ENCODE assay signal across 9 mouse cellular contexts in the genomic region with DNA sequence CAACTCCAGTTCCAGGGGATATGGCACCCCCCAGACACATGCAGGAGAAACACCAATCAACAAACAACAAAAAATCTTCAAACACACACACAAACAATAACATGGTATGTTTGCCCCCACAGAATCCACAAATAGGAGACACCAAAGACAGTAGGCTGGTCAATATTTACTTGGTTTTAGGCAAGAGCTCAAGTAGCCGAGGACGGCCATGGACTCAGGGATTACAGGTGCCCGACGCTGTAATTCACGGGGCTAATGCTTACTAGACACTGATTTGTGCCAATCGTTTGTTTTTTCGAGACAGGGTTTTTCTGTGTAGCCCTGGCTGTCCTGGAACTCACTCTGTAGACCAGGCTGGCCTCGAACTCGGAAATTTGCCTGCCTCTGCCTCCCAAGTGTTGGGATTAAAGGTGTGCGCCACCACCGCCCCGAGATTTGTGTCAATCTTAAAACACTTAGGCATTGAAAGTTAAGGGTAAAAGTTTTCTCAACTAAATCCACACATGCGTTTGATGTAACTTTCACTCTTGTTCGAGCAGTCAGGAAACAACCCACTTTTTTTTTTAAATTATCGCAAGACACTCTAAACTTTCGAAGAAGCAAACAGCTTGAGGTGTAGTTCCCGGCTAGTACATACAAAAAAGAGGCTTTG. TPM values are rescaled to one million over a fixed set of nuclear protein-coding genes. Genes with fewer than 3 reads are reported as not detected.
DNase-seq lines count a peak whose midpoint lies in the region; ATAC-seq lines count a peak whose summit lies in the region.
"Had no signal": no experiment of that assay in that cellular context is flagged by ENCODE, and none has a peak within 500 bp of the region (broad histone marks: within the 10 kb centered on the region; RNA-seq: fewer than 3 reads in every experiment).

No protein-coding gene starts in this region.

- ATAC-seq in liver, embryonic 12.5 days, result no peak

- H3K4me3 ChIP-seq in liver, embryonic 12.5 days, result peak overlapping the region; percentile 95

- peaks cover 47% of the 10 kb centered on the region for H3K36me3 ChIP-seq in liver, embryonic 12.5 days

- no peaks in the 10 kb centered on the region for H3K27me3 ChIP-seq in liver, embryonic 12.5 days (replicated peaks)

- peak overlapping the region; percentile 100 for H3K9ac ChIP-seq in liver, embryonic 12.5 days

- DNase-seq in cerebellum, adult 9-10 months, result peak; percentile 31
- DNase-seq in cerebellum, adult 11-12 months, result no peak
- DNase-seq in thymus, postnatal 0 days (ENCODE audit: low spot score), result peak; percentile 35
- DNase-seq in thymus, adult 18-20 months, result no peak
- no peak for DNase-seq in right cerebral cortex, postnatal 25 days
- no peak for DNase-seq in retina, postnatal 1 day
- no peak for DNase-seq in kidney, postnatal 36 days
- DNase-seq: right cerebral cortex, postnatal 4 days had no signal

- WGBS in liver, embryonic 12.5 days (ENCODE audit: insufficient replicate concordance), result 11% methylated on average over 17 of the region's 17 CpGs

- peak overlapping the region; percentile 89 for H3K4me2 ChIP-seq in liver, embryonic 12.5 days

- H3K9me3 ChIP-seq in liver, embryonic 12.5 days (replicated peaks), result no peaks in the 10 kb centered on the region

- peaks cover 63% of the 10 kb centered on the region for H3K4me1 ChIP-seq in liver, embryonic 12.5 days

- peak overlapping the region; percentile 98 for H3K27ac ChIP-seq in liver, embryonic 12.5 days

RNA-seq across cellular contexts. Expression of a gene that starts 11.6 kb away (rescaled TPM):
- polyA plus RNA-seq in thymus, postnatal 0 days (2015; fragmentation: Nextera tagmentation; extraction: Ambion mirVana), result 234 and 263 TPM in 2 replicates
- polyA plus RNA-seq in liver, embryonic 12.5 days (2016; fragmentation: Nextera tagmentation; extraction: Ambion mirVana), result 215 and 229 TPM in 2 replicates

RNA-seq across cellular contexts. Expression of a gene that starts 45.7 kb away (rescaled TPM):
- 416 and 468 TPM in 2 replicates for polyA plus RNA-seq in thymus, postnatal 0 days (2015; fragmentation: Nextera tagmentation; extraction: Ambion mirVana)
- polyA plus RNA-seq in liver, embryonic 12.5 days (2016; fragmentation: Nextera tagmentation; extraction: Ambion mirVana), result 282 and 297 TPM in 2 replicates

Comparison
In these comparisons a context has a peak if more than half of its experiments do, and no peak if none do; other contexts are left out.
1. DNase-seq: peak in cerebellum, adult 9-10 months (single experiment) and thymus, postnatal 0 days (single experiment); none in cerebellum, adult 11-12 months (single experiment), thymus, adult 18-20 months (0 of 2), right cerebral cortex, postnatal 25 days (single experiment), retina, postnatal 1 day (single experiment) and kidney, postnatal 36 days (0 of 2).